Mouse (Mus musculus) kidney, postnatal 36 days (tissue): ENCODE data around the gene Pdlim7.

Experiments used
- DNase-seq, 2 experiments: peaks; one replicate each; pipeline ENCODE4 v3.0.0; 2021 to 2022; ENCODE audit warnings: mixed read lengths in 2 of 2

The Pdlim7 gene

DNA sequence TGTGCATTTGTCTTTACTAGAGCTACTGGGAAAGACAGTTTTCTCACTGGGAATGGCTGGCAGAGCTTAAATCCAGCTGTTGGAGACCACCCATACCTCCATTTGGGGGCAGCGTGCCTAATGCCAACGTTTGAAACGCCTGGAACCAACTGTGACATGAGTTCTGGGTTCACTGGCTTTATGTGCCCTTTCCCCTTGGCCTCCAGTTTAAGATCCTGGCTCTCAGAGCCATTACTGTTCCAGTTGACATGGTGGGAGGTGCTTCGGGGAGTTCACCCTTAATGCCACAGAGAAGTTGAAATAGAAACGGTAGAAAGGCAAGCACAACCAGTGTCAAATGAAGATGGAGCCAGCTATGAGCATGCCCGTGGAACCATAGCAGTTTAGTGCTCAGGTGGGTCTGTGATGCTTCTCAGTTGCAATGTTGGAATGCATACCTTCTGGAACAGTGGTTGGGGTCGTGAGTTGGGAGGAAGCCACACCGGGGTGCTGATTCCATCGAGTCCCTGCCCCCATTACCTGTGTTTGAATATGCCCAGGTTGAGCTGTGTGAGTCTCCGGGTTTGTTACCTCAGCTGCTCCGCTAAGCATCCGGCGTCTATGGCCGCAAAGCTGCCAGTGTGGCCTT is 50.0 kb downstream of the Pdlim7 start:
- DNase-seq = no peak

- no peak for DNase-seq
Observed at GRCm38 (mm10) chr13:55462965-55463364, 50.5 kb downstream of the Pdlim7 start.

GRCm38 (mm10) chr13:55451785-55452549 is 61.5 kb downstream of the Pdlim7 start:
- DNase-seq = peak; percentile 56 to 67

DNA sequence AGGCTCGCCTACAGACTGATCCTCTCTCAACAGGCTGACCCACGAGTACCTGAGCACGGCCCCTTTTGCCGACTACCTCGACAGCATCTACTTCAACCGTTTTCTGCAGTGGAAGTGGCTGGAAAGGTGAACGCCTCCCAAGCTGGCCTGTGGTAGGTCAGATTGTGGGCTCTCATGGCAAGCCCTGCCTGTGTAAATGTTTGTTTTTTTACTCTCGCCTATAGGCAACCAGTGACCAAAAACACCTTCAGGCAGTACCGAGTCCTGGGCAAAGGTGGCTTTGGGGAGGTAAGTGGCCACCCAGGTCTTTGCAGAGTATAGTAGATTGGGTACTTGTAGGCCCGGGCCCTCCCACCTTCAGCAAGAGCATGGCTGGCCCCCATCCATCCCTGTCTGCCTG is 62.2 kb downstream of the Pdlim7 start:
- no peak for DNase-seq

DNA sequence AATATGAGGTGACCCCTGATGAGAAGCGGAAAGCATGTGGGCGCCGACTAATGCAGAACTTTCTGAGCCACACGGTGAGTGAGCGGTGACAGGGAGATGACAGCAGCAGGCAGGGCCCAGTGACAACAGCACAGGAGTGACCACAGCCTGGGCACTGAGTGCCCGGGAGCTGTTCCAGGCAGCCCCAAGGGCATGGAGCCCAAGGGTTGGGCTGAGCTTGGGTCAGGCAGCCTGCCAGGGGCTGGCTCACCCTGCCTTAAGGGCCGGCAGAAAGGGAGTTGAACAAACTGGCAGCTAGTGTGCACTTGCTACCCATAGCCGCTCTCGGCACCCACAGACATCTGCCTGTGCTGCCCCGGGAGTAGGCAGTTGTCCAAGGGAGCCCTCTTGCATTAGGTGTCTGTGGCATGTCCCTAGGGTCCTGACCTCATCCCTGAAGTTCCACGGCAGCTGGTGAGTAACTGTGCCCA is 62.9 kb downstream of the Pdlim7 start:
- DNase-seq = peak in 1 of 2 experiments; percentile 49

DNA sequence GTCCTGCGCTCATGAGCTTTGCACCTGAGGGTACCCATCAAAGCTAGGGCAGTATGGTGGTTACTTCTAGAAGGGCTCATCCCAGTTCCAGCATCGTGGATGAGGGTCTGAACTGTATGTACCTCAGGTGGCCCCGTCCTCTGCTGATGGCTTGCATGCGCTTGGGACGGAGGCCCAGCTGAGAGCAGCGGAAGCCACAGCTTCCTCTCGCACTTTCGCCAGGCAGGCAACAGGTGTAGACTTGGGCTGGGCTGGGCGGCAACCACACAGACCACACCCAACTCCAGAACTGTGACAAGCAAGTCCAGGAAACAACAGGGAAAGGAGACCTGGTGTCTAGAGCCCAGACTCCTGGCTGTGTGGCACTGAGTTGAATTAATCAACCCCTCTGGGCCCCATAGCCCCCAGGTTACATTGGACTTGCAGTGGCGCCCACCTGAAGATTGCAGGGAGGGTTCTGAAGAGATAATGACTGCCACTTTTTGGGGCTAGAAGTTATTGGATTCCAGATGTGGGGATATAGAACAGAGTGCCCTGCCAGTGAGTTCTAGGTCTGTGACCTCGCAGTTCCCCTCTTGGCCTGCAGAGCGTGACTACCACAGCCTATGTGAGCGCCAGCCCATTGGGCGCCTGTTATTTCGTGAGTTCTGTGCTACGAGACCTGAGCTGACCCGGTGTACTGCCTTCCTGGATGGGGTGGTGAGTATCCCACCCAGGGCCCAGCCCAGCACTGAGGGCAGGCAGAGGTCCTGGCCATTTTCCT is 63.6 kb downstream of the Pdlim7 start:
- DNase-seq = no peak

GRCm38 (mm10) chr13:55449205-55449604 is 64.3 kb downstream of the Pdlim7 start:
- DNase-seq = no peak

DNA sequence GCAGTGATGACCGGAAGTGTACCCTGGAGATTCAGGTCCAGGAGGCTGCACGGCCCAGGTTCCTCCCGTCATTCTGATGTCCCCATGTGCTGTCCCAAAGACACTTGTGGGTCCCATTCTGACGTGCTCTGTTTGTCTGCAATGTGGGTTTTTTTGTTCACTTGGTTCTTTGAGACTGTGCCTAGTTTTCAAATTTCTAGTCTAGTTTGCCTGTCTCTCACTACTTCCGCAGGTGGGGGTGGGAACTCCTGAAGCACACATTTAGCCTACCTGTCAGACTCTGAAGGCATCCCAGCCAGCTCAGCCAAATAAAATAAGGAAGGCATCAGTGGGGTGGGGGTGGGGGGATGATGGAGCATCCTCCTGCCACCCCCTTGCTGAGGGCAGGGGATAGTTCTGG is 65.3 kb downstream of the Pdlim7 start:
- DNase-seq = no peak

GRCm38 (mm10) chr13:55447543-55447943 is 65.9 kb downstream of the Pdlim7 start:
- DNase-seq = no peak

DNA sequence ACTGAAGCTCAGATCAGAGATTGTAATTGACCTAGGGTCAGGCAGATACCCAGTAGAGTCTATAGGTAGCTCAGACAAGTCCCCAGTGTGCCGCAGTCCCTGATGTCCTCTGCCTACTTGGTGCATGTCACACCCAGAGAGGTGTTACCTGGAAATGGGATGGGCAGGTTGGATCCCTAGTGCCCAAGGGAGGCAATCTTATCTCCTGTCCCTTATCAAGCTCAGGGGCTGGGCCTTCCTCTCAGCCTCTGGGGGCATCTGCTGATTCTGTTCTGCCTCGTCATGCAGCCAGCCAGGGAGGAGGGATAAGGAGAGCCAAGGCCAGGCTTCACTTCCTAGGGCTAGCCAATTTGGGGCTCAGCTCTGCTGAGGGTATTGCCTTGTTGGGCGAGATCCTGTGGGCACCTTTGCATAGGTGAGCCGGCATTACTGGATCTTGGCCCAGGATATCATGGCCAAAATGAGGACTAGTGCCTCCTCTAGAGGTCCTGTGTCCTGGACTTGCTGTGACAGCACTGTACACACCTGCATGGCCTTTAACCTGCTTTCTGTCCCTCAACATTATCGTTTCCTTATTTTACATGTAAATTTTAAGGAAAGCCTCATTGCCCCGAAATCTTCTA is 66.9 kb downstream of the Pdlim7 start:
- DNase-seq = no peak
